Mouse (Mus musculus) lung, postnatal 0 days (tissue): ENCODE results near the gene Acsm5. TPM values are rescaled to one million over a fixed set of nuclear protein-coding genes. Genes with fewer than 3 reads are reported as not detected.

ENCODE experiments used
- ATAC-seq: fragments of 200-750 bp; cut with Nextera tagmentation; 2 replicates; pipeline ENCODE4 v1.8.0; 2017; ENCODE audit warnings: moderate library complexity
- DNase-seq: peaks from one replicate; pipeline ENCODE4 v3.0.0-alpha.2; 2016; ENCODE audit warnings: low spot score
- H3K27ac ChIP-seq: fragments of 300-500 bp; sonication (generic); 2 replicates; pipeline ENCODE4 v1.5.1; 2014; ENCODE audit warnings: antibody characterized with exemption, mild to moderate bottlenecking, low read length, mixed read lengths
- H3K27me3 ChIP-seq: fragments of 300-500 bp; sonication (generic); replicated peaks from 2 replicates; pipeline ENCODE4 v1.6.1; 2014; ENCODE audit warnings: low read length, mixed read lengths; ENCODE audit not compliant: insufficient read depth
- H3K36me3 ChIP-seq: fragments of 300-500 bp; sonication (generic); 2 replicates; pipeline ENCODE4 v1.6.1; 2014; ENCODE audit warnings: low read length, mixed read lengths; ENCODE audit not compliant: insufficient read depth
- H3K4me1 ChIP-seq: fragments of 300-500 bp; sonication (generic); 2 replicates; pipeline ENCODE4 v1.6.1; 2014; ENCODE audit warnings: antibody characterized with exemption, low read depth, low read length, mixed read lengths; ENCODE audit not compliant: insufficient read depth
- H3K4me2 ChIP-seq: fragments of 300-500 bp; sonication (generic); replicated peaks from 2 replicates; pipeline ENCODE4 v1.6.1; 2014; ENCODE audit warnings: low read depth, mild to moderate bottlenecking, low read length, moderate library complexity, mixed read lengths
- H3K4me3 ChIP-seq: fragments of 300-500 bp; sonication (generic); 2 replicates; pipeline ENCODE4 v1.5.1; 2014; ENCODE audit warnings: low read depth, low read length
- H3K9ac ChIP-seq: fragments of 300-500 bp; sonication (generic); replicated peaks from 2 replicates; pipeline ENCODE4 v1.6.1; 2014; ENCODE audit warnings: low read depth, mild to moderate bottlenecking
- H3K9me3 ChIP-seq: fragments of 300-500 bp; sonication (generic); 2 replicates; pipeline ENCODE4 v1.6.1; 2016; ENCODE audit warnings: low read length, mixed read lengths
- CTCF ChIP-seq: IDR thresholded peaks from 2 replicates; pipeline ENCODE4 v1.5.1; 2016; ENCODE audit warnings: antibody characterized with exemption, mild to moderate bottlenecking
- EP300 ChIP-seq: IDR thresholded peaks from 2 replicates; pipeline ENCODE4 v1.6.1; 2016; ENCODE audit warnings: antibody characterized with exemption, mild to moderate bottlenecking, control low read depth
- WGBS: fragments of 180-500 bp; shearing (Covaris S2); extraction: QIAGEN DNeasy Blood & Tissue Kit; methylation state at CpG from one replicate; pipeline ENCODE4 v1.1.7; 2014; 5-methylcytosine and 5-hydroxymethylcytosine counted together
- polyA plus RNA-seq: library from polyadenylated mRNA; unstranded; fragments of >200 nt; fragmentation: Nextera tagmentation; extraction: Ambion mirVana; gene quantifications from 2 replicates; pipeline ENCODE4 v1.2.1, GENCODE M21; 2015

Gene Acsm5
- 0.11 TPM in 1 of 2 replicates, not detected in the other for polyA plus RNA-seq

DNA sequence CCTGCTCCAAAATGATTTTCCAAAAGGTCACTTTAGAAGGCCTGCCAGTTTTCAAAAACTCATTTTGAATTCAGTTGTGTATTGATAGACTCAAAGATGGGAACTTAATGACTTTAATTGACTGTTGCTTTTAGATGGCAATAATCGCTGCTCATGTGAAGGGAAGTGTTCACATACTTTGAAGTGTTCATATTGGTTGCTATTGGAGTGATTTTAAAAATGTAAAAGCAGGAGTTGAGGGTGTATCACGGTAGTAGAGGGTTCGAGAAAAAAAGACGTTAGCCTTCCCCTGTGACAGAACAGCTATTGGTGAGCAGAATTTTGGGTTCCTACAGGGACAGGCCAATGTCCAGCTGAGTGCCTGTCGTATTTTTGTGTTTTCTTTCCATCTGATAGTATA, at the start of gene Acsm5:
Gene Acsm5, plus strand, starts transcription at position 301 of the 400 bp plus-strand sequence.
- no peak for ATAC-seq
- DNase-seq: no peak
- WGBS: 69% methylated on average over 5 of the region's 5 CpGs

DNA sequence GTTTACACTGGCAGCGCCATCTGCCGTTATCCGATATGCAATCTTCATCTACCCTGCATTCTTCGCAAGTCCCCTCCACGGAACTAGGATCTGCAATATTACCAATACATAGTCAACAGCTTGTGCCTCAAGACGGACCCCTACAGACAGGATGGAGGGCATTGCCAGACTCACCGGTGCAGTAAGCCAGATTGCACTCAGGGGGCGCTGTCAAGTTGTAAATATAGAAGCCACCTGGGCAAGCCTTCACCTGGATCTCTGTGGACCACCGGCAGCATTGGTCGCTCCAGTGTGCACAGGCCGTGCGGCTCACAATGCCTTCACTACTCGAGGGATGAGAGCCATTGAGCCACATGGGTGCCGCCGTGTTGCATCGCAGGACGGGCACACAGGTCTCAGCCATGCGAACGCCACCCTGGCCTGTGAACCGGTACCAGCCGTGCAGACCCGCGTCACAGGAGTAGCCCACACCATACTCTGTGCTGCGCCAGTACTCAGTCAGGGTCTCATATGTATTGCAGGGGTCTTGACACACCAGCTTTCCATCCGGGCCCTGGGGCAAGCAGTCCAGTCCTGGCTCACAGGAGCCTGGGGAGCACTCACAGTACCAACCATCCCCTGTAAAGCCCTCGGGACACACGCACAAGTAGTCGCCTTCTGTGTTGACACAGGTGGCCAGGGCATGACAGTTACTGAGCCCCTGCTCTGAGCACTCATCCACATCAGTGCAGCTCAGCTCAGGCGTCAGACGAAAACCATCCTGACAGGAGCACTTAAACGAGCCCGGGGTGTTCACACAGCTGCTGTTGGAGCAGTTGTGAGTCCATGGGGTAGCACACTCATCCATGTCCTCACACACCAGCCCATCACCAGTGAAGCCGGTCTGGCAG, 42.5 kb upstream of the Acsm5 start:
- ATAC-seq (no peak), DNase-seq (no peak)
- no peaks in the 10 kb centered on the region for H3K4me1 ChIP-seq
- no peak overlapping the region for H3K27ac ChIP-seq
- H3K27me3 ChIP-seq: no peaks in the 10 kb centered on the region
- 61% methylated on average over 33 of the region's 33 CpGs for WGBS
- no peaks in the 10 kb centered on the region for H3K9me3 ChIP-seq
- H3K4me2 ChIP-seq: no peak overlapping the region
- no peaks in the 10 kb centered on the region for H3K36me3 ChIP-seq
- no peak overlapping the region for H3K9ac ChIP-seq
- TF ChIP-seq EP300 (no peak), CTCF (no peak)
- H3K4me3 ChIP-seq: no peak overlapping the region

More for the DNA sequence above, at the start of gene Acsm5:
- no peak within 1 kb of the TSS for H3K4me3 ChIP-seq
- no peak for TF ChIP-seq CTCF
- TF ChIP-seq EP300: no peak
- no peaks in the 10 kb centered on the region for H3K9me3 ChIP-seq
- no peak within 1 kb of the TSS for H3K4me2 ChIP-seq
- no peak within 1 kb of the TSS for H3K27ac ChIP-seq
- H3K4me1 ChIP-seq: no peaks in the 10 kb centered on the region
- H3K27me3 ChIP-seq: no peaks in the 10 kb centered on the region
- H3K9ac ChIP-seq: no peak within 1 kb of the TSS
- H3K36me3 ChIP-seq: no peaks in the 10 kb centered on the region

DNA sequence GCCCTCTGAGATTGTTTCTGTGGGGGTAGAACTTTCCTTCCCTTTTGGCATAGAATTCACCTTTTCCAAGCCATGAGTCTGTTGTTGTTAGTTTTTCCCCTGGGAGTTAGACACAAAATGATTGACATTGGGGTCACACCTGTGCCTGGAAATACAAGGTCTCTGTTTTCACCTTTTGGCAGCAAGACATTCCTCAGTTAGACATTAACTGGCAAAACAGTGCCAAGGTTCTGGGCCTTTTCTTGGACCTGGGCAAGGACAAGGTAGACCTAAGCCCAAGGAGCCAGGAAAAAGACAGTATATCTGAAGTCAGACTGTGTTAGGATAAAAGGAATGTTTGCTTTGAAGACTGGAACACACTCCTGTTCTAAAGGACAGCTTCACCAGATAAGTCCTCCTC, 40.0 kb upstream of the Acsm5 start, which contains the start of gene Umod:
Gene Umod, minus strand, starts transcription at position 27 of the 400 bp plus-strand sequence.
- H3K9ac ChIP-seq: no peak within 1 kb of the TSS
- no peaks in the 10 kb centered on the region for H3K27me3 ChIP-seq
- no peak within 1 kb of the TSS for H3K4me2 ChIP-seq
- DNase-seq (no peak), ATAC-seq (no peak)
- H3K9me3 ChIP-seq: no peaks in the 10 kb centered on the region
- no peak for TF ChIP-seq EP300
- no peak for TF ChIP-seq CTCF
- no peaks in the 10 kb centered on the region for H3K4me1 ChIP-seq
- no peaks in the 10 kb centered on the region for H3K36me3 ChIP-seq
- H3K4me3 ChIP-seq: no peak within 1 kb of the TSS
- H3K27ac ChIP-seq: no peak within 1 kb of the TSS

DNA sequence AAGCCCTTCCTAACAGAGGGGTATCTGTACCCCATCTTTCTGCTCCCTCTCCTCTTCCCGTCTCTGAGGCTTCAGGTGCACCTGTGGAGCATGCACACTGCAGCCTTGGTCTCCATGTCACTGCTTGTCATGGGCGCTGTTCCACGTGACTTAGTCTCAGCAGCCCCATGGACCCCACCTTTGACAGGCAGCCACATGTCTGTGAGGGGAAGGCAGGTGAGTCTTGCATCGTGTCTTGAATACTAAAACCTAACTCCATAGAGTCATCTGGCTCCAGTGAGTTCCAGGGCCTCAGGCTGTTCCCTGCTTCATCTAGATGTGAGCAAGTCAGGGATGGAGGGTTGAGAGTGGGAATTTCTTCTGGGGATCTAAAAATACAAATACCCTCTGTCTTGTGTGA, 35.1 kb upstream of the Acsm5 start:
- TF ChIP-seq CTCF (no peak), EP300 (no peak)
- no peaks in the 10 kb centered on the region for H3K27me3 ChIP-seq
- 77% methylated on average over 4 of the region's 4 CpGs for WGBS
- no peaks in the 10 kb centered on the region for H3K4me1 ChIP-seq
- no peak for ATAC-seq
- H3K27ac ChIP-seq: no peak overlapping the region
- no peaks in the 10 kb centered on the region for H3K36me3 ChIP-seq
- H3K4me2 ChIP-seq: no peak overlapping the region
- no peak overlapping the region for H3K9ac ChIP-seq
- no peaks in the 10 kb centered on the region for H3K9me3 ChIP-seq
- no peak overlapping the region for H3K4me3 ChIP-seq
- DNase-seq: no peak

DNA sequence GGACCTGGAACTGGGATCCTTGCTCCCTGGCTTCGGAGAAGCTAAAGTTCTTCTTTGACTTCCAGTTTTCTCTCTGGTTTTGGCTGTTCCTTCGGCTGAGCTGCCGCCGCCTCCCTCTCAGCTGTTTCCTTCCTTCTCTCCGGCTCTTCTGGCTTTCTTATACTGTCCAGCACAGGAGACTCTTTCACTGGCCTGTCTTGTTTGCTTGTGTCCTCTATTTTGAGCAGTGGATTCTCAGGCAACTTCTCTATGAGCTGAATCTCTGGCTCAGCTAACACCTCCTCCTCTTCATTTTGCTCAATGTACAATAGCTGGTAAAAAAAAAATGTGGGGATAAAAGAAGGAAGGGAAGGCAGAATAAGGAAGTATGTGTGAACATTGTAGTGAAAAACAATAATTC, 32.6 kb upstream of the Acsm5 start:
- no peaks in the 10 kb centered on the region for H3K9me3 ChIP-seq
- no peak for DNase-seq
- 73% methylated on average over 5 of the region's 5 CpGs for WGBS
- TF ChIP-seq CTCF (no peak), EP300 (no peak)
- no peak overlapping the region for H3K27ac ChIP-seq
- no peaks in the 10 kb centered on the region for H3K4me1 ChIP-seq
- H3K27me3 ChIP-seq: no peaks in the 10 kb centered on the region
- no peak overlapping the region for H3K4me2 ChIP-seq
- no peaks in the 10 kb centered on the region for H3K36me3 ChIP-seq
- H3K9ac ChIP-seq: no peak overlapping the region
- ATAC-seq: no peak
- H3K4me3 ChIP-seq: no peak overlapping the region

DNA sequence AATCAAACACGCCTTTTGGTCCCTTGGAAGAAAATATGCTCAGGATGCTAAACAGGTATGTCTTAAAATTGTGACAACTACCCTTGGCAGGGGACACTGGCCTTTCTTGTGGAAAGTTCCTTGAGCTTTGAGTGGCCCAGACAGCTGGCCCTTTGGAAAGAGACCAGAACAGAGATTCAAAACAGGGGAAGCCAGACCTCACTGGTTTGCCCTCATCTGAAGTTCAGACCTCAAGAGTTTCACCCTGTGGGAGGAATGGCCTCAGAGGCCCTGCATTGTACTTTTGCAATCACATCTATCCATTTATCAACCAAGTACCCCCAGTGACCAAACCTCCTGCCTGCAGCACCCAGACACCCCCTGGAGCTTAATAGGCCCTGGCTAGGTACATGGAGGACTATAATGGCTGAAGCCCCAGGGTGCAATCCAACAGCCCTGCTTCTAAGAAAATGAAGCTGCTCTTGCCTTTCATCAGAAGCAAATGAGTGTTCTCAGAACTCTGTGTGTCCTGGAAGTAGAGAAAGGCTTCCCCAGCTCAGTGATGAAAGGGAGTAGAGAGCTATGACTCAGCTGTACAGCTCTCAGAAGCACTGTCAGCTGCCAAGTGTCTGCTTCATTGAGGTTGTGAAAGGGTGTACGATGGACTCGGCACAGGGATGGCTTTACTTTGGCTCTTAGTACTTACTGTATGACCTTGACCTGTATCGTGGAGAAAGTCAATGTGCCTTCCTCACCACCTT, 29.1 kb upstream of the Acsm5 start:
- no peaks in the 10 kb centered on the region for H3K9me3 ChIP-seq
- H3K4me1 ChIP-seq: no peaks in the 10 kb centered on the region
- no peaks in the 10 kb centered on the region for H3K36me3 ChIP-seq
- ATAC-seq: no peak
- H3K27me3 ChIP-seq: no peaks in the 10 kb centered on the region
- no peak for TF ChIP-seq CTCF
- no peak for TF ChIP-seq EP300
- H3K4me2 ChIP-seq: no peak overlapping the region
- no peak for DNase-seq
- no peak overlapping the region for H3K4me3 ChIP-seq
- H3K27ac ChIP-seq: no peak overlapping the region
- H3K9ac ChIP-seq: no peak overlapping the region
- WGBS: 68% methylated on average over 4 of the region's 4 CpGs
